Mouse (Mus musculus) stomach, embryonic 14.5 days (tissue): ENCODE data around the gene Gba. TPM values are rescaled to one million over a fixed set of nuclear protein-coding genes. Genes with fewer than 3 reads are reported as not detected.

Source experiments
- ATAC-seq: fragments of 200-750 bp; cut with Nextera tagmentation; 2 replicates; pipeline ENCODE4 v1.8.0; 2017; ENCODE audit warnings: low read depth, moderate TSS enrichment; ENCODE audit not compliant: insufficient number of reproducible peaks, insufficient read depth, low FRiP score
- H3K27ac ChIP-seq: fragments of 300-500 bp; sonication (generic); 2 replicates; pipeline ENCODE4 v1.5.1; 2014; ENCODE audit warnings: mild to moderate bottlenecking, low read length, moderate library complexity, mixed read lengths
- H3K27me3 ChIP-seq: fragments of 300-500 bp; sonication (generic); 2 replicates; pipeline ENCODE4 v1.6.1; 2014; ENCODE audit warnings: low read length, control low read depth, mixed read lengths; ENCODE audit not compliant: control insufficient read depth, insufficient read depth
- H3K36me3 ChIP-seq: fragments of 300-500 bp; sonication (generic); 2 replicates; pipeline ENCODE4 v1.6.1; 2014; ENCODE audit warnings: mild to moderate bottlenecking, control low read depth, low read length, moderate library complexity, mixed read lengths; ENCODE audit not compliant: control insufficient read depth, insufficient read depth
- H3K4me1 ChIP-seq: fragments of 300-500 bp; sonication (generic); 2 replicates; pipeline ENCODE4 v1.6.1; 2014; ENCODE audit warnings: low read length, control low read depth, mixed read lengths; ENCODE audit not compliant: control insufficient read depth, insufficient read depth
- H3K4me2 ChIP-seq: fragments of 300-500 bp; sonication (generic); replicated peaks from 2 replicates; pipeline ENCODE4 v1.6.1; 2014; ENCODE audit warnings: low read depth, low read length, control low read depth
- H3K4me3 ChIP-seq: fragments of 300-500 bp; sonication (generic); 2 replicates; pipeline ENCODE4 v1.5.1; 2014; ENCODE audit warnings: low read depth, low read length, control low read depth
- H3K9ac ChIP-seq: fragments of 300-500 bp; sonication (generic); replicated peaks from 2 replicates; pipeline ENCODE4 v1.6.1; 2014; ENCODE audit warnings: low read depth, mild to moderate bottlenecking, control low read depth, low read length, moderate library complexity, mixed read lengths
- H3K9me3 ChIP-seq: fragments of 300-500 bp; sonication (generic); 2 replicates; pipeline ENCODE4 v1.6.1; 2016; ENCODE audit warnings: low read depth, low read length, control low read depth; ENCODE audit not compliant: control insufficient read depth
- WGBS: fragments of 180-500 bp; shearing (Covaris S2); extraction: QIAGEN DNeasy Blood & Tissue Kit; methylation state at CpG from one replicate; pipeline ENCODE4 v1.1.7; 2014; 5-methylcytosine and 5-hydroxymethylcytosine counted together
- polyA plus RNA-seq: library from polyadenylated mRNA; unstranded; fragments of >200 nt; fragmentation: Nextera tagmentation; extraction: Ambion mirVana; gene quantifications from 2 replicates; pipeline ENCODE4 v1.2.1, GENCODE M21; 2014

Gene Gba
- polyA plus RNA-seq, 1 experiment from 2014 or later, result 37.0 TPM

GRCm38 (mm10) chr3:89242331-89242895 lies 39.7 kb downstream of the Gba start:
- H3K9ac ChIP-seq, result no peak overlapping the region
- WGBS, result 70% methylated on average over 9 of the region's 9 CpGs
- no peak overlapping the region for H3K4me2 ChIP-seq
- no peak overlapping the region for H3K27ac ChIP-seq
- ATAC-seq, result no peak
- H3K9me3 ChIP-seq, result no peaks in the 10 kb centered on the region
- peaks cover 20% of the 10 kb centered on the region for H3K4me1 ChIP-seq
- no peaks in the 10 kb centered on the region for H3K36me3 ChIP-seq
- no peak overlapping the region for H3K4me3 ChIP-seq
- H3K27me3 ChIP-seq, result no peaks in the 10 kb centered on the region

DNA sequence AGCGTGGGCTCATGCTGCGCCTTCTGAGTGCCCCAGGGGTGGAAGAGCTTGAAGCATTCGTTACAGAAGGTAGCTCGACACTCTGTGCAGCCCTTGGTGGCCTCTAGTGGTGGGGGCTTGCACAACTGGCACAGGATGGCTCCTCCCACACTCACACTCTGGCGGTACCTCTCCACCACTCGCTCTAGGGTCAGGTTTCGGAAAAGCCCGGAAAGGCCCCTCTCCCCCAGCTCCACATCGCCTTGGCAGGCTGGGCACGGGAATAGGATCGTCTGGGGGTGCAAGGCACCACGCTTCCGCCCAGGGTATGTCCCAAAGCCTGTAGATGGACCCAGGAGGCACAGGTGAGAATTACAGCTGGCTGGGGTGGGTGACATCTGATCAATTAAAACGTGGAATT lies 40.9 kb downstream of the Gba start:
- H3K9me3 ChIP-seq, result no peaks in the 10 kb centered on the region
- peak overlapping the region; percentile 52 for H3K4me2 ChIP-seq
- H3K4me1 ChIP-seq, result peaks cover 20% of the 10 kb centered on the region
- H3K4me3 ChIP-seq, result no peak overlapping the region
- no peak for ATAC-seq
- no peaks in the 10 kb centered on the region for H3K27me3 ChIP-seq
- no peak overlapping the region for H3K9ac ChIP-seq
- H3K36me3 ChIP-seq, result no peaks in the 10 kb centered on the region
- no peak overlapping the region for H3K27ac ChIP-seq
- 10% methylated on average over 14 of the region's 14 CpGs for WGBS

DNA sequence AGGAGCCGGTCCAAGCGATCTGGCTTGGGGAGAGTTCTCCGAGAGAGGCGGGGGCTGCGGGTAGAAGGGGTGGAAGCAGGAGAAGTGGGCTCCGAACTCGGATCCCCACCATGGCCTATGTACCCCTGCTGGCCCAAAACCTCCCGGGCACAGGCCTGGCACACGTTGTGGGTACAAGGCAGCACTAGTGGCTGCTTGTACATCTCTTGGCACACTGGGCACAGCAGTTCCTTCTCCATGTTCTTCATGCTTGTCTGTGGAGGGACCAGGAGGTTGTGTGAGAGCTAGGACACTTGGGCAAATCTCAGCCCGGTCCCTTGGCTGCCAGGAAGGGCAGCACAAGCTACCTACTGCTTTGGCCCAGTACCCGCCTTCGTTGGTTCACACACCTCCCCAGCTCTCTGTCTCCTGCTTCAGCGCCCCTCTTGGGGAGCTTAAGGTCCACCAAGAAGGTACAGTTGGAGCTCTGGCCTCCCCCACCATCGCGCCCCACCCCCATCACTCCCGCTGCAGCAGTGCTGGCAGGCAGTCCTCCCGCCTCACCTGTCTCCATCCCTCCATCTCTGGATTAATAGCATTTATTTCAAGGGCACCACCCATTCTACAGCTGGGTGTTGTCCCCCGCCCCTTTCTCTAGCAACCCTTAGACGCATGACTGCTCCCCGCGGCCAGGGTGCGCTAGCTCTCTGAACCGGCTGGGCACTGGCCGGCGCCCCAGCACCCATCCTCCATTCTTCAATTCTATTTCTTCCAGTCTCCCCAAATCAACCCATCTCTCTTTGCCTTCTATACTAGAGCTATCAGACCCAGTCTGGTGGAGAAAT lies 41.6 kb downstream of the Gba start:
- 14% methylated on average over 25 of the region's 25 CpGs for WGBS
- Histone ChIP-seq H3K9ac (0 out of 2 replicates have a peak overlapping the region, but pooled peaks have one; percentile 11), H3K9me3 (no peaks in the 10 kb centered on the region), H3K27me3 (no peaks in the 10 kb centered on the region), H3K36me3 (peaks cover 1% of the 10 kb centered on the region; the same call in 1 of the 2 replicates), H3K4me1 (peaks cover 20% of the 10 kb centered on the region), H3K4me2 (peak overlapping the region; percentile 52), H3K4me3 (peak overlapping the region; percentile 33), H3K27ac (no peak overlapping the region)
- ATAC-seq, result peak; percentile 20; the same call in 1 of the 2 replicates

DNA sequence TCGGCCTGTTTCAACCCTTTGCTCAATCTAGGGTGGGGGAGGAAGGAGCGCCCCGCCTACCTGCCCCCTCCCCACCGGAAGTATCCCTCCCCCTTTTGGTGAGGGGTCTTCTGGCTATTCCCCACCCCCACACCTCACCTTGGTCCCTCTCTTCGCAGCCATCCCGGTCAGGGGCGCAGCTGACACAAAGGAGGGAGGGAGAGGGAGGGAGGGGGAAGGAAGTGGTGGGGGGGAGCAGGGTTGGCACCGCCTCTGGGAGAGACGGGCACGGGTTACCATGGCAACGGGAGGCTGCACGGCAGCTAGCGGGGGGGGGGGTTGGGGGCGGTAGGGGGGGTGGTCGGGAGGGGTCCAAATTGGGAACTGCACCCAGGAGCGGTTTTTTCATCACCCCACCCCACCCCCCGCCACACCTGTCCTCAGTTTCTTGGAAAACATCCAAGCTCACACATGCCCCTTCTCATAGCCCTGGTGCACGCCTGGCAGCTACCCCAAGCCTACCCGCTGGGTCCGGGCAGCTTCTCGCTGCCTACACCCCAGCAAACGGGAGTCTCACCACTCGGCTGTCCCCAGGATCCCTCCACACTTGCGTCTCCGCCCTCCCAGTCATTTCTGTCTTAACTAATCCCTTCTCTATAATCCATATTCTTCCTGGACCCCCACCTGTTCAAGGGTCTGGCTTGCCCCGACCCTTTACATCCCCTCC lies 42.4 kb downstream of the Gba start:
- under 1% methylated on average over 24 of the region's 26 CpGs for WGBS
- Histone ChIP-seq H3K9me3 (no peaks in the 10 kb centered on the region), H3K4me1 (peaks cover 20% of the 10 kb centered on the region), H3K27me3 (no peaks in the 10 kb centered on the region), H3K36me3 (peaks cover 5% of the 10 kb centered on the region; the same call in 1 of the 2 replicates), H3K27ac (peak overlapping the region; percentile 39; the same call in 1 of the 2 replicates), H3K9ac (0 out of 2 replicates have a peak overlapping the region, but pooled peaks have one; percentile 11), H3K4me3 (peak overlapping the region; percentile 33), H3K4me2 (peak overlapping the region; percentile 52)
- no peak for ATAC-seq

- H3K4me2 ChIP-seq, result peak within 1 kb of the TSS; percentile 79
- ATAC-seq, result peak; percentile 8; the same call in 1 of the 2 replicates
- WGBS, result 5% methylated on average over 20 of the region's 20 CpGs
- peaks cover 20% of the 10 kb centered on the region for H3K4me1 ChIP-seq
- H3K27ac ChIP-seq, result peak within 1 kb of the TSS; percentile 61; the same call in 1 of the 2 replicates
- H3K9me3 ChIP-seq, result no peaks in the 10 kb centered on the region
- H3K27me3 ChIP-seq, result no peaks in the 10 kb centered on the region
- peak within 1 kb of the TSS; percentile 72 for H3K9ac ChIP-seq
- H3K4me3 ChIP-seq, result peak within 1 kb of the TSS; percentile 71
- H3K36me3 ChIP-seq, result peaks cover 5% of the 10 kb centered on the region; the same call in 1 of the 2 replicates
Measured at GRCm38 (mm10) chr3:89245688-89246171, 43.0 kb downstream of the Gba start, which contains the start of gene Krtcap2. TSS of gene Krtcap2 (plus strand) at chr3:89245966.

DNA sequence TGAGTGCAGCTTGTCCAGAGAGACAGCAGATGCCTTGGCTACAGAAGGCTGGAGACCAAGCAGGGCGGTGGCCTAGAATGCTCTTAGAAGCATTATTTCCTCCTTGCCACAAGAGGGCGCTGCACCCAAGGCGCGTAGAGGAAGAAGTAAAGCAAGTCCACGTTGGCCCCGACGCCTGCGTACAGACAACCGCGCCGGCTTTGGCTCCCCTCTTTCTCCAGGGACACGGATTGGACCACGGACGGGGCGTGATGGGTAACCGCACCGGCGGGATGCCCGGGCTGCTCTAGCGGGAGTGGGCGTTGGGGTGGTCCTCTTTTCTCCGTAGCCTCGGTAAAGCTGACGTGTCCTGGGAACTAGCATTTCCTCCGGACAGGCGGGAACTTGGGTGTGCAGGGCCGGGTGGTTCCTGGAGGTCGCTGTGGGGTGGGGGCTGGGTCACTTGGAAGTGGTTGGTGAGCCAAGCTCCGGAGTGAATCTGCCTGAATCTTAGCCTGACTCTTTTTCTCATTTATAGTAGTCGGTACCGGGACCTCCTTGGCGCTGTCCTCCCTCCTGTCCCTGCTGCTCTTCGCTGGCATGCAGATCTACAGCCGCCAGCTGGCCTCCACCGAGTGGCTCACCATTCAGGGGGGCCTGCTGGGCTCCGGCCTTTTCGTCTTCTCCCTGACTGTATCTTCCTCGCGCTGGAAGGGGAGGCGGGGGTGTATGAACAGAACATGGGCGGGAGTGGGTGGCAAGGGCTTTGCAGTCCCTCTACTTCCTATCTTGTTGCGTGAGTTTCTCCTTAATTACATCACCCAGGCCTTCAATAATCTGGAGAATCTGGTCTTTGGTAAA lies 43.8 kb downstream of the Gba start, which contains the start of gene Trim46:
Gene Trim46, minus strand, starts transcription at position 49 of the 840 bp plus-strand sequence.
- H3K36me3 ChIP-seq, result peaks cover 5% of the 10 kb centered on the region; the same call in 1 of the 2 replicates
- no peaks in the 10 kb centered on the region for H3K27me3 ChIP-seq
- peak; percentile 66 for ATAC-seq
- H3K4me3 ChIP-seq, result peak within 1 kb of the TSS; percentile 71
- H3K4me1 ChIP-seq, result peaks cover 25% of the 10 kb centered on the region
- WGBS, result under 1% methylated on average over 42 of the region's 42 CpGs
- peak within 1 kb of the TSS; percentile 79 for H3K4me2 ChIP-seq
- H3K9me3 ChIP-seq, result no peaks in the 10 kb centered on the region
- H3K9ac ChIP-seq, result peak within 1 kb of the TSS; percentile 72
- peak within 1 kb of the TSS; percentile 61; the same call in 1 of the 2 replicates for H3K27ac ChIP-seq

GRCm38 (mm10) chr3:89247466-89247865 lies 44.7 kb downstream of the Gba start:
- Histone ChIP-seq H3K27me3 (no peaks in the 10 kb centered on the region), H3K36me3 (peaks cover 5% of the 10 kb centered on the region; the same call in 1 of the 2 replicates), H3K4me2 (peak overlapping the region; percentile 79), H3K9ac (peak overlapping the region; percentile 72; the same call in 1 of the 2 replicates), H3K9me3 (no peaks in the 10 kb centered on the region), H3K4me1 (peaks cover 30% of the 10 kb centered on the region), H3K27ac (no peak overlapping the region), H3K4me3 (peak overlapping the region; percentile 71; the same call in 1 of the 2 replicates)
- no peak for ATAC-seq
- whole genome bisulfite sequencing, result 92% methylated on average over 4 of the region's 4 CpGs
